Mouse (Mus musculus): ENCODE results near the gene Cox4i2.

- TF ChIP-seq CTCF (IDR thresholded peaks at IDR 0.05; ENCODE audit: extremely low read depth, insufficient read depth, low read length) (no peak), POLR2A (IDR thresholded peaks at IDR 0.05; ENCODE audit: extremely low read depth, insufficient read depth, low read length) (no peak)
These were observed 19.5 kb upstream of the Cox4i2 start for GRCm38 (mm10) chr2:152734501-152734900.
